Mouse (Mus musculus): ENCODE data around the gene Tpcn1. TPM values are rescaled to one million over a fixed set of nuclear protein-coding genes. Genes with fewer than 3 reads are reported as not detected.
"Not testable (repeated sequence)": the region's sequence is repeated elsewhere in the genome, so short reads cannot be mapped to it uniquely, and the experiment has no call there.

Tpcn1 gene
- total RNA-seq, 1 experiment from 2014 or later, result 15.9 TPM

DNA sequence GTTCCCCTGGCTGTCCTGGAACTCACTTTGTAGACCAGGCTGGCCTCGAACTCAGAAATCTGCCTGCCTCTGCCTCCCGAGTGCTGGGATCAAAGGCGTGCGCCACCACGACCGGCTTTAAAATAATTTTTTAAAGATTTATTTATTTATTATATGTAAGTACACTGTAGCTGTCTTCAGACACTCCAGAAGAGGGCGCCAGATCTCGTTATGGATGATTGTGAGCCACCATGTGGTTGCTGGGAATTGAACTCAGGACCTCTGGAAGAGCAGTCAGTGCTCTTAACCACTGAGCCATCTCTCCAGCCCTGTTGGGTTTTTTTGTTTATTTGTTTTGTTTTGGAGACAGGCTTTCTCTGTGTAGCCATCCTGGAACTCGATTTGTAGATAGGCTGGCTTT is 87.9 kb downstream of the Tpcn1 start:
- not testable (repeated sequence) for ATAC-seq (ENCODE audit: extremely low read depth, insufficient number of reproducible peaks, low FRiP score, poor library complexity, severe bottlenecking)

DNA sequence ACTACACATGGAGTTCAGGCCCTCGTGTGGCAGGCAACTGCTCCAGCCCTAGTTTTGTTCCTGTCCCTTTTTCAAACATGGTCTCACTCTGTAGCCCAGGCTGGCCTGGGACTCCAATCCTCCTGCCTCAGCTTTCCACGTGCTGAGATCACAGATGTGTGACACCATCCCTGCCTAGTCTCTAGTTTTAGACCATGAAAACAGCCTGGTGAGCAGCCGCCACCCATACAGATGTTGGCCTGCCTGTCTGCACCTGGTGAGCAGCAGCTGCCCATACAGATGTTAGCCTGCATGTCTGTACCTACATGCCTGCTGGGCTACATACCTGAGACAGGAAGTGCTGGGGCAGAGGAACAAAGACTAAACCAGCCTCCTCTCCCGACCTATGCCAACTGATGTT is 89.3 kb downstream of the Tpcn1 start:
- ATAC-seq (ENCODE audit: extremely low read depth, insufficient number of reproducible peaks, low FRiP score, poor library complexity, severe bottlenecking), result no peak

DNA sequence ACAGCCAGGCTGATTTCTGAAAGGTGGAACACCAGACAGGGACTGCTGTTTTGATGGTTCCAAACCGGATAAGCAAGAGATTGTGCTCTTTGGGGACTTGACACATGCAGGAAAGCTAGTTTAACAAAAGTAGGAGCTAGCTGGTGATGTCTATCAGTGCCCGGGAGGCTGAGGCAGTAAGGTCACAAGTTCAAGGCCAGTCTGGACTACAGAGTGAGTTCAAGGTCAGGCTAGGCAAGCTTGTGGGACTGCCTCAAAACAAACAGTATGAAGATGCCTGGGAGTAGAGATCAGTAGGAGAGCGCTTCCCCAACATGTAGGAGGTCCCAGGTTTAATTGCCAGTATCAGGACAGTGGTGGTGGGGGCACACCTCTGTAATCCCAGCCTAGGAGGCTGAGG is 91.4 kb downstream of the Tpcn1 start:
- ATAC-seq (ENCODE audit: extremely low read depth, insufficient number of reproducible peaks, low FRiP score, poor library complexity, severe bottlenecking), result no peak

DNA sequence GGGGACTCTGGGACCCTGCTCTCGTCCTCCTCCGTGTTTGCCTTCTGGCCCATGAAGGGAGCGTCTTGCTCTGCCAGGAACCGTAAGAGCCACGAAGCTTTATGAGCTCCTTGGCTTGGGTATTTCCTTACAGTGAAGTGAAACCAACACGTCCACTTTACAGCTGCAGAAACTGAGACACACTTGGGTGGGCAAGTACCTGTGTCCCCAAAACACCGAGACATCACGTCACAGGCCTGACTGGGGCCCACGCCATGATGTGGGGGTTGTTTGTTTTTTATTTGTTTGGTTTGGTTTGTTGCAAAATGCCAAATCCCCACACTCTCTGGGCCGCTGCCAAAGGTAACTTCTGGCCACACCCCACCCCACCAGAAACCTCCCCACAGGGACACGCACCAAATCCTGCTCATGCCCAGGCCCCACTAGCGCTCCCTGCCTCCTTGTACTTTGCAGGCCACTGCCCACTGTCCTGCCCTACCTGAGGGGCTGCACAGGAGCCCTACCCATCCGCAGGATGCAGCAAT is 92.7 kb downstream of the Tpcn1 start:
- ATAC-seq (ENCODE audit: extremely low read depth, insufficient number of reproducible peaks, low FRiP score, poor library complexity, severe bottlenecking), result peak; percentile 42; the same call in 1 of the 2 replicates

DNA sequence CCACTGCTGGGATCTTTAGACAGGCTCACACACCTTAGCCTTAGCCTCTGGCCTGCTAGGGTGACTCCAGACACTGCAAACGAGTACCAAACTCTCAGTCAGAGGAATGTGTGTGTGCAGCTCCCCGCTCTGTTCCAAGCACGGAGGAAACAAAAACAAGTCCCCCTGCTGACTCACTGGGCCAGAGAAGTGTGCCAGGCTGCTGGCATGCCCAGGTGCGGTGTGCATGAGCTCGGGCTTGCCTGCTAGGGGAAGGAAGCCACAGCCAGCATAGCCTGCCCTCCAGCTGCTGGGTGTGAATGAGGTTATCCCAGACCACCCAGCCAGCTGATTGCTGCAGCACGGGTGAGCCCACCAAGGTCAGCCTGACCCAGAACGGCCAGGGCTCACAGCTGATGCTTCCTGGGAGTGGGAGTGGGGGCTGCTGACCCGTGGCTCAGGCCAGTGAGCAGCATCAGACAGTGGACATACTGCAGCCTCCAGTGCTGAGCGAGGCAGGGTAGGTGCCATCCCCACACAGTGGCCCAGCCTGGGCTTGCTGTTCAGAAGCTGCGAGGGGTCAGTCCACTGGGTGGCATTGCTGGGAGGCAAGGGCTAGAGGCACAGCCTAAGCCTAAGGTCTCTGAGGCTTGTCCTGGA is 93.3 kb downstream of the Tpcn1 start:
- peak; percentile 5; the same call in 1 of the 2 replicates for ATAC-seq (ENCODE audit: extremely low read depth, insufficient number of reproducible peaks, low FRiP score, poor library complexity, severe bottlenecking)

DNA sequence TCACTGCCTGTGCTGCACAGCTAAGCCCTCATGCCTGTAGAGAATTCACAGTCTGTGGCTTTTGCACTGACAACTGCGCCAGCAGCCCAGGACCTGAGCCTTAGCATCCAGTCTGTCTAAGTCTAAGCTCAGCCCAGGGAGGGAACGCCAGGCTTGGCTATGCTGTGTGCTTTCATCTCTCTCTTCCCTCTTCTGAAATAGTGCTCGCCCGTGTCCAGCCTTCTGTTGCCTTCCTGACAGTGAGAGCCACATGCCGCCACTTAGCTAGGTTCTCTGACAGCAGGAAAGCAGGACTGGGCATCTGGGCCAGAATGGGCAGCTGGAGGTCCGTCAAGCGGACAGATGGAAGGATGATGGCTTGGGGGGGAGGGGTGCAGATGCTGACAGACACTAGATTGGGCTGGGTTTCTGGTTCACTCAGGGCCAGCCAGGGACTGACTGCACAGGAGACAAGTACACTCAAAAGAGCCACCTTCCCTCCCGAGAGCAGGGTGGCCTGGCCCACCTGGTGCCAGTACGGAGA is 94.5 kb downstream of the Tpcn1 start:
- ATAC-seq (ENCODE audit: extremely low read depth, insufficient number of reproducible peaks, low FRiP score, poor library complexity, severe bottlenecking), result no peak

DNA sequence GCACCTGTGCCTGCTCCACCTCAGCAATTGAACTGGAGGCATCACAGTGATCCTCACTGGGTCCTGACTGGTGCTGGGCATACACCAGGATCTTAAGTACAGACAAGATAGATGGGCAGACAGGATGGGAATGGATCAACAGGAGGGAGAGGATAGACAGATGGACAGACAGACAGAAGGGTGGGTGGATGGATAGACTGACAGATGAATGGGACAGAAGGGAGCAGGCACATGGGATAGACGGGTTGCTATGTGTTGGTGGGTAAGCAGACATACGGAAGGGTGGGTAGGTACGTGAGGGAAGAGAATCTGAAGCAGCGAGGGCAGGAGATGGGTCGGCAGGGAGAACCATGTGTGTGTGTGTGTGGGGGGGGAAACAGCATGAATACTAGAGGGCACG is 95.0 kb downstream of the Tpcn1 start:
- ATAC-seq (ENCODE audit: extremely low read depth, insufficient number of reproducible peaks, low FRiP score, poor library complexity, severe bottlenecking), result no peak

DNA sequence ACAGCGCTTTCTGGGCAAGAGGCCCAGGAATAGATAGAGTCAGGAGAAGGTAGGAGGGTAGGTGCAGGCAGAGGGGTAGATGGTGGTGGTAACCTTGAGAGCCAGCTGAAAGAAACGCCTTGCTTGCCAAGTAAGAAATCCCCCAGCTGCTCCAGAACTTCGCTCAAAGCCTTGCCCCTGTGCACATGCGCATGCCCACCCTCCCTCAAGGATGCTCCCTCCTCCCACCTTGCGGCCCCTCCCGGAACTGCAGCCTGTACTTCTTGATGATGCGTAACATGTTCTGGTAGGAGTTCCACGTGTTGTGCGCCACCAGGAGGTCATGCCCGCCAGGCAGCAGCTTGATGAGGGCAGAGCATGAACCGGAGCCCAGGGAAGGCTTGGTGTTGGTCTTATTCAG is 96.0 kb downstream of the Tpcn1 start:
- no peak for ATAC-seq (ENCODE audit: extremely low read depth, insufficient number of reproducible peaks, low FRiP score, poor library complexity, severe bottlenecking)

DNA sequence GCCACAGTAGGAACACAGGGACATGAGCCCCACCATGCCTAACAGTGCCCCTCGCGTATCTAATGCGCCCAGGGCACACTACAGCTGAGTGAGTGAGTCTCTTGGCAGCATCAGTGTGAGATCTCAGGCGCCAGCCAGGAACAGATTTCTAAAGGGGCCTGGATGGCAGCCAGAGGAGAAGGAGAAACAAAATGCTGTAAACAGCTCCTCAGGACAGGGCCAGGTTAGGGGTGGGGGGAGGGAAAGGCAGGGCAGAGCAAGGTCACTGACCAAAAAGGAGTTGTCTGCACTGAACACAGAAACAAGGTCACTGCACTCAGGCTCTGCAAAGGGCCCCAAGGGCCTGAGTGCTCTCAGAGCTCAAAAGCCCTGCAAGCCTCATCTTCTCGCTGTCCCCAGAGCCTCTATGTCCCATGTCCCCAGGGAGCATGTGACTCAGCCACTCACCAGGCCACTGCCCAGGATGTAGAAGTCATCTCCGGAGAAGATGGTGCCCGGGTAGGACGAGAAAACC is 97.7 kb downstream of the Tpcn1 start:
- no peak for ATAC-seq (ENCODE audit: extremely low read depth, insufficient number of reproducible peaks, low FRiP score, poor library complexity, severe bottlenecking)

DNA sequence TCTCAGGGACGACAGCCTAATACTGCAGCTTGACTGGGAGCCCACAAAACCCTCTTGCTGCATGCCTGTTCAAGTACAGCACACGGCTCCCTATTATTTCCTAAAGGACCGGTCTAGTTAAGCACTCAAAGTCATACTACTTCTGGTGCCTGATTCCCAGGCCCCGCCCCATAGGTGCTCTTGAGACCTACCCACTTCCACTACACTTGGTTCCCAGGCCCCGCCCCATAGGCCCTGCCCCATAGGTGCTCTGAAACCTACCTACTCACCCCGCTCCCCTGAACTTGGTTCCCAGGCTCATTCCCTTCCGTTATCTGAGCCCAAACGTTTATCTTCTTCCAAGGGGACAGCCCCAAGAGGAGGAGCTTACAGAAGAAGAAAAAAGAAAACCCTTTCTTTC is 100.6 kb downstream of the Tpcn1 start:
- ATAC-seq (ENCODE audit: extremely low read depth, insufficient number of reproducible peaks, low FRiP score, poor library complexity, severe bottlenecking), result no peak

Other genes starting within 250 kb of the Tpcn1 start
- gene Lhx5, start 157.0 kb downstream of the Tpcn1 start, total RNA-seq (2017), result not detected in 2 replicates
- gene Sdsl, start 115.9 kb downstream of the Tpcn1 start, total RNA-seq (2017), result not detected in 2 replicates
- gene Sds, start 112.1 kb downstream of the Tpcn1 start, total RNA-seq (2017), result not detected in 2 replicates
- 5.8 and 7.0 TPM in 2 replicates for gene Plbd2, start 85.0 kb downstream of the Tpcn1 start, total RNA-seq (2017)
- 12.6 and 15.0 TPM in 2 replicates for gene Slc8b1, start 77.5 kb downstream of the Tpcn1 start, total RNA-seq (2017)
- gene Iqcd, start 343 bp upstream of the Tpcn1 start, total RNA-seq (2017), result 0.47 TPM in 1 of 2 replicates, not detected in the other
- gene Rita1, start 23.9 kb upstream of the Tpcn1 start, total RNA-seq (2017), result 0.81 and 3.6 TPM in 2 replicates
- gene Ddx54, start 24.1 kb upstream of the Tpcn1 start, total RNA-seq (2017), result 58.6 and 61.8 TPM in 2 replicates
- gene Cfap73, start 45.6 kb upstream of the Tpcn1 start, total RNA-seq (2017), result not detected in 2 replicates
- 4.5 and 5.4 TPM in 2 replicates for gene Rasal1, start 60.1 kb upstream of the Tpcn1 start, total RNA-seq (2017)
- gene Dtx1, start 123.3 kb upstream of the Tpcn1 start, total RNA-seq (2017), result 30.0 and 36.0 TPM in 2 replicates
- gene Oas2, start 161.2 kb upstream of the Tpcn1 start, total RNA-seq (2017), result 48.7 and 57.1 TPM in 2 replicates
- gene Oas3, start 189.0 kb upstream of the Tpcn1 start, total RNA-seq (2017), result 72.6 and 77.3 TPM in 2 replicates
- gene Oas1e, start 206.9 kb upstream of the Tpcn1 start, total RNA-seq (2017), result 0.47 TPM in 1 of 2 replicates, not detected in the other
- 10.2 and 20.1 TPM in 2 replicates for gene Oas1c, start 223.8 kb upstream of the Tpcn1 start, total RNA-seq (2017)

All from neutrophil, adult 5-6 weeks (primary cell).